Mouse (Mus musculus) naive thymus-derived CD4-positive, alpha-beta T cell, adult 2 months (primary cell): ENCODE data around the gene Sepsecs.

Experiments used
- DNase-seq: peaks from one replicate; pipeline ENCODE4 v3.0.0-alpha.2; 2011; ENCODE audit warnings: low read depth

Gene Sepsecs

GRCm38 (mm10) chr5:52610306-52610705 is 59.2 kb downstream of the Sepsecs start:
- no peak for DNase-seq

GRCm38 (mm10) chr5:52609672-52610071 is 59.8 kb downstream of the Sepsecs start:
- no peak for DNase-seq

- DNase-seq, result no peak
Measured at GRCm38 (mm10) chr5:52604582-52605041, 64.9 kb downstream of the Sepsecs start.

GRCm38 (mm10) chr5:52590612-52591011 is 78.9 kb downstream of the Sepsecs start:
- no peak for DNase-seq
